Mouse (Mus musculus) naive thymus-derived CD4-positive, alpha-beta T cell, adult 2 months (primary cell): ENCODE measurements at regions not wholly inside any gene's neighbourhood (a gene's known extent, or its start where the extent isn't known, plus 50 kb on each side); places are given as distances from the start of the nearest gene placed in this dataset.

ENCODE experiments used
- DNase-seq: peaks from one replicate; pipeline ENCODE4 v3.0.0-alpha.2; 2011; ENCODE audit warnings: low read depth

- DNase-seq: peak; percentile 80
Observed at GRCm38 (mm10) chr2:34042336-34042735, 154.6 kb upstream of the Mvb12b start.

- no peak for DNase-seq
Observed at GRCm38 (mm10) chr2:34038982-34039381, 151.2 kb upstream of the Mvb12b start.

GRCm38 (mm10) chr2:34033212-34033611 lies 145.5 kb upstream of the Mvb12b start:
- DNase-seq: no peak

DNA sequence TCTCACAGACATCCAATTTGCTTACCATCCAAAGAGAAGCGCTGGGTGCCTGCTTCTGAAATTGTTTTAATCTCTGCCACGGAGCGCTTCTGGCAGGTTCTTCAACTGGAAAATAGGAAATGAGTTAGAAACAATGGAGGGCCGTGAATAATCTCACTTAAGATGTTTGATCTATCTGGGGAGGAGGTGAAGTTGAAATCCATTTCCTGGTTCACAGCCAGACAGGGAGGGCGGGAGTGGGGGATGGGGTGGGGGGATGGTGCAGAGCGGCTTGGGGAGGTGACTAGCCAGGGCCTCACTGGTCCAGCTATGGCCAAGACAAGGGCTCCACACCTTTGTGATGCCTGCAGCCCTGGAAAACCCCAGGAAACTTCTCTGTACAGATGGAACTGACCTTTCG lies 143.7 kb upstream of the Mvb12b start:
- DNase-seq: no peak

GRCm38 (mm10) chr2:34031001-34031412 lies 143.3 kb upstream of the Mvb12b start:
- DNase-seq: no peak

- DNase-seq: no peak
Observed at GRCm38 (mm10) chr2:34027445-34027844, 139.7 kb upstream of the Mvb12b start.

DNA sequence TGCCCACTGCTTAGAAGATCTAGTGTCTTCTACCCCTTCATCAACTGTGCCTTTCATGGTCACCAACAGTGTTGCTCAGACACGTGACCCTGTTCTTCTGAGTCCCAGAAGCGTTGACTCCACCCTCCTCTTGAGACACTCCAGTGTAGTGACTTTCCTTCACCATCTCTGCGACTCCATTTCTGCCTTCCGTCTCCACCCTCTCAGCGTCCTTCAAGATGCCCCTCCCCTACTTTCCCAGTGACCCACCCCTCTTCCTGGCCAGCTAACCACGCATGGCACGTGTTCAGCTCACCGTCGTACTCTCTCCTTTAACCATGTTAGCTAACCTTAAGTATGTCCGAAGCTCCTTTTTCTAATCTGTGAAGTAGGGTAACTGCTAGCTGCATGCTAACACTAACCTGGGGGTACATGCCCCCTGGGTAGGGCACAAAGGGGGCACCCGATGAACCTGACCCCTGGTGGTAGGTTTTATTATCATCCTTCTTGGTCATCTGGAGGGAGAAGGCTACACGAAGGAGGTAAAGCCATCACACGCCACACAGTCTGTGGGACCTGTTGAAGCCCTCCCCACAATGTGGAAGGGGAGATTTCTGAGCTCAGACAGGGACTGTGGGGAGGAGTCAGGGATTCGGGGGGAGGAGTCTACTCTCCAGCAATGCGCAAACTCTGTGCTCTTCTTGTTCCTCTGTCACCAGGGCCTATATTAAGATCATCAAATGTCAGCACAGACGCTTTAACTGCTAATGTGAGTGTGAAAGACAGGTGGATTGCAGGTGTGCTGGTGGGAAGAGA lies 139.0 kb upstream of the Mvb12b start:
- no peak for DNase-seq

DNA sequence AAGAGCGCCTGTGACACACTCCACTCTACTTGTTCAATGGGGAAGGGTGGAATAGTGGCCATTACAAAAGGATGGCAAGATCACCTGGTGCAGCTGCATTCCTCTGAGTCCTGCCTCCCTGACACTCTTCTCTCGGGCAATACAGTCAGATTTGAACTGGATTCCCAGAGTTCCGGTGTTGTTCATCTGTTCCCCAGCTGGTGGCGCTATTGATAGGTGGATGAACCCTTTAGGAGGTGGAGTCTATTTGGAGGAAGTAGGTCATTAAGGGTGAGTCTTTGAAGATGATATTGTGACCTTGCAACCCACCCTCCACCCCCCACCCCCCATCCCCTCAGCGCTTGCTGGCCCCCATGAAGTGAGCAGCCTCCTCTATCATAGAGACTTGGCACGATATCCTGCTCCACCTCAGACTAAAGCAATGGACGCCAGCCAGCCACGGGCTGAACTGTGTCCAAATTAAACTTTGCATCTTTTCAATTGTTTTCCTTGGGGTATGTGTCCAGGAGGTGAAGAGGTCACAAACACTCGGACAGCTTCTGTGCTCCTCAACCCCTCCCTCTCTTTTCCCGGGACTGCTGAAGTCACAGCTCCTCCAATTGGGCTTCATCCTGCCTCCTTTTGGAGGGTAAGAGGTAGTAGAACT lies 138.1 kb upstream of the Mvb12b start:
- peak; percentile 64 for DNase-seq

DNA sequence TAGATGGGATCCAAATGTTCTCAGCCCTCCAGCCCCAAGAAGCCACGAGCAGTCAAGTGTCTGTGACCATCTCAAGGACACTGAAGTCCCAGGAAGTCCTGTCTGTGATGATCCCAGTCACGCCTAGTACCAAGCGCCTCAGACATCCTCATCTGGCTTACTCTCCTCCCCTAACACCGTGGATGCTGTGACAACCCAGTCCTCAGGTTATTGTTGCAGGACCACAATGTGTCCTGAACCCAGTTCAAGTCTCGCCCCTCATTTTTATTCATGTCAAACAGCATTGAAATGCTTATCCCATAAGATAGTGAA lies 129.4 kb upstream of the Mvb12b start:
- DNase-seq: no peak

DNA sequence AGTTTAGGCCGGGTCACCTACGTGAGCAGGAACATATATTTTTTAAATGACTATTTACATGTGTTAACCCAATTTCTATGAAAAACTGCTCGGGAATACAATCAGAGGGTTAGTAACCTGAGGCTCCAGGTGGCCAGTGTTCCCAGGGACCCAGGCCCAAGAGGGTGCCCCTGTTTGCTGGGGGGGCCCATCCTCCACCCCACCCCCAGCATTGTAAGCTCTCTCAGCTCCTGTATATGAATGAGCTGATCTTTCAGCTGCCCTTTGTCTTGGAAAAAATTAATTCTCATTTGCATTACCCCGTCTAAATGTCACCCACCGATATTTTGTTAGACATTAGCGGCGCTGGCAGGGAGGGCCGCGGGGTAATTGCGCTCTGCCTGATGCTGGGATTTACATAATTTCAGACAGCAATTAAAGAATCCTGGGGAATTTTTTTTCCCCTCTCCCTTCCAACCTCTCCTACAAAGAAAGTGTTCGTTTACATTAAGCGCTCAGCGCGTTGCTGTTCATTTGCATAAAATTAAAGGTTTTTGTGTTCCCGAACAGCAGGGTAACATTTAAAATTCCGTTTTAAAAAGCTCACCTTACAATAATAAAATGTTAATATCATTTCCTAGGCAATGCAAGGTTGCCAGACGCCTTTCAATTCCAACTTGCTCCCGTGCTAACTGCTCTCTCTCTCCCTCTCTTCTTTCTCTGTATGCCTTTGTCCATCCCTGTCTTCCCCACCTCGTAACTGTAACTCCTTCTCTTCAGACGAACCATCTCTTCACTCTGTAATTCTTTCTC lies 128.8 kb upstream of the Mvb12b start:
- no peak for DNase-seq

DNA sequence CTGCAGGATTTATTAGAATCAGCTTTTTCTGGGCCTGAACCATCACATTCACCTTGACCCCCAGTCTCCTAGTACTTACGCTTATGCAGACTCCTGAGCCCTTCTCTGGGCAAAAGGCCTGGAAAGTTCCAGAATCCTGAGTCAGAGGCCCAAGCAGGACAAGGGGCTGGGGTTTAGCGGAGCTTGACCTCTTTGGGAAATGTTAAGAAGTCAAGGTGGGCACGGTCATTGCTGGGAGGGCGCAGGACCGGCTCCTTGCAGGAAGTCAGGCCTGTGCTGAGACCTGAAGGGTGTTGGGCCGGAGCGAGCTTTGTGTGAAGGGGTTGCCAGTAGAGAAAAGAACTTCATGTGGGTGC lies 127.9 kb upstream of the Mvb12b start:
- DNase-seq: no peak

- no peak for DNase-seq
Observed at GRCm38 (mm10) chr2:34014868-34015639, 127.3 kb upstream of the Mvb12b start.

- DNase-seq: no peak
Observed at GRCm38 (mm10) chr2:34010166-34010565, 122.4 kb upstream of the Mvb12b start.

GRCm38 (mm10) chr2:34007916-34008315 lies 120.2 kb upstream of the Mvb12b start:
- no peak for DNase-seq

- DNase-seq: no peak
Observed at GRCm38 (mm10) chr2:33997106-33997505, 109.4 kb upstream of the Mvb12b start.

GRCm38 (mm10) chr2:33996331-33996730 lies 108.6 kb upstream of the Mvb12b start:
- DNase-seq: no peak

GRCm38 (mm10) chr2:33991299-33991698 lies 103.6 kb upstream of the Mvb12b start:
- no peak for DNase-seq

- DNase-seq: no peak
Observed at GRCm38 (mm10) chr2:33990711-33991110, 103.0 kb upstream of the Mvb12b start.

DNA sequence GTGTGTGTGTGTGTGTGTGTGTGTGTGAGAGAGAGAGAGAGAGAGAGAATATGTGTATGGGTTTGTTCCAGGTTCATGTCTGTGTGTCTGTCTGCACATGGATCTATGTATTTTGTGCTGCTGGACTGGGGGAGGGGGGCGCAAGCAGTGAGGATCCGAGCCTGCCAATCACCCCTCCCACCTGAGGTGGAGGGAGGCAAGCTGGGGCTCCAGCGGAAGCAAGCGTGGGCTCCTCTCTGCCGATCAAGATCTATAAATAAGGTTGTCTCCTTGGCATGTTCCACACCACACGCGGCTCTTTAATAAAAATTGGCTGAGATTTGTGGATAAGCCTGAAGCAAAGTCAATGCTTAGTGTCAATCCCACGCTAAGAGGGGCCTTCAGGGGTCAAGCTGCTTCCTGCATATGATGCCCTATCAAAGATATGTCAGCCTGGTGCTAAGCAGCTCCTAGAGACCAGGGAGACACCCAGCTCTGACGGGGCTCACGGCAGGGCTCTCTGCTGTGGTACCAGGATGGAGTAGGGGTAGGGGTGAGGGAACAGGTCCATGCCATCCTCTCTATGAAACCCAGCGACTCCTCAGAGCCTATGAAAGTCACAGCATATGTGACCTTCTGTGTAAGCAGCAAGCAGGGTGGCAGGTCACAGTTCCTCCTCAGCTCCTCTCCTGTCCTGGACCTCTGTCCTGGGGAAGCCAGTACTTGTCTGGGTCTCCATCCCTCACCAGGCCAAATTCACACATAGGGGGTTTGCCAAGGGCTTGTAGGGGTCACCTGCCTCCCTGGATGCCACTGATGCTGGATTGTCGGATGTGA lies 102.0 kb upstream of the Mvb12b start:
- no peak for DNase-seq

- no peak for DNase-seq
Observed at GRCm38 (mm10) chr2:33986420-33986819, 98.7 kb upstream of the Mvb12b start.

DNA sequence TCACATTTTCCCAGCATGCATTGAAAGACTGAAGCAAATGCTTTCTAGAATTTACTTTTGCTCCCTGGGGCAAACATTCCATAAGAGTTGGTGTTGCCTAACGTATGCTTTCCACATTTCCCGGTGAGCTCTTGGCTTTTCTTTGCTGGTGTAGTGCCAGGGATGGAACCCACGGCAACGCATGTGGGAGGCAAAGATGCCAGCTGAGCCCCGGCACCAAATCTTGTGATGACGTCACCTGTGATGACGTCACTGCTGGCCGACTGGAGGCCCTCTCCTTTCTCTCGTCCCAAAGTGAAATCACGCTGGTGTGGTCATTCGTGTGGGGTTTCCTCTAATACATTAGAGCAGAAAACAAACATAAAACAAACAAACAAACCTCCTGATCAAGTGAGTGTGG lies 97.6 kb upstream of the Mvb12b start:
- no peak for DNase-seq
